Comparison of ENCODE assay signal across 18 mouse cellular contexts in genomic region chr13:98679230-98679629, GRCm38 (mm10). TPM values are rescaled to one million over a fixed set of nuclear protein-coding genes. Genes with fewer than 3 reads are reported as not detected.
"Had no signal": no experiment of that assay in that cellular context is flagged by ENCODE, and none has a peak within 500 bp of the region (broad histone marks: within the 10 kb centered on the region; RNA-seq: fewer than 3 reads in every experiment).

No protein-coding gene starts in this region.

- H3K4me1 ChIP-seq: liver, embryonic 12.5 days; midbrain, embryonic 12.5 days had no signal

- ATAC-seq: liver, embryonic 12.5 days; midbrain, embryonic 16.5 days had no signal

- H3K4me2 ChIP-seq: limb, embryonic 15.5 days; liver, embryonic 12.5 days; lung, embryonic 14.5 days; midbrain, embryonic 12.5 days; stomach, embryonic 15.5 days had no signal

- H3K27ac ChIP-seq: left cerebral cortex, adult 2 months; limb, embryonic 15.5 days; liver, embryonic 12.5 days; macrophage; midbrain, embryonic 12.5 days; stomach, embryonic 15.5 days had no signal

- H3K36me3 ChIP-seq: limb, embryonic 15.5 days; liver, embryonic 12.5 days; midbrain, embryonic 12.5 days; stomach, embryonic 15.5 days had no signal

- DNase-seq: lung, postnatal 14 days; right cerebral cortex, postnatal 14 days; thymus, postnatal 4 days had no signal

- H3K9me3 ChIP-seq: limb, embryonic 15.5 days; liver, embryonic 12.5 days; midbrain, embryonic 12.5 days; stomach, embryonic 15.5 days had no signal

- H3K4me3 ChIP-seq: left cerebral cortex, adult 2 months; limb, embryonic 15.5 days; liver, embryonic 12.5 days; midbrain, embryonic 12.5 days; stomach, embryonic 15.5 days had no signal

- H3K9ac ChIP-seq: limb, embryonic 15.5 days; liver, embryonic 12.5 days; lung, embryonic 14.5 days; midbrain, embryonic 12.5 days; stomach, embryonic 15.5 days had no signal

- H3K27me3 ChIP-seq: limb, embryonic 15.5 days; liver, embryonic 12.5 days; midbrain, embryonic 12.5 days; stomach, embryonic 15.5 days had no signal

RNA-seq across cellular contexts. Expression of gene Tmem171, which starts 15.4 kb away (rescaled TPM):
- total RNA-seq: megakaryocyte-erythroid progenitor cell, adult 5-6 weeks had no signal
- polyA plus RNA-seq: limb, embryonic 11.5 days; liver, embryonic 12.5 days; midbrain, embryonic 12.5 days; midbrain, embryonic 16.5 days; neural tube, embryonic 14.5 days had no signal

RNA-seq across cellular contexts. Expression of gene Tmem174, which starts 42.0 kb away (rescaled TPM):
- total RNA-seq: layer of hippocampus, postnatal 25 days; left cerebral cortex, postnatal 14 days; megakaryocyte-erythroid progenitor cell, adult 5-6 weeks had no signal
- polyA plus RNA-seq: limb, embryonic 11.5 days; limb, embryonic 15.5 days; liver, embryonic 12.5 days; liver, embryonic 16.5 days; macrophage; midbrain, embryonic 12.5 days; midbrain, embryonic 16.5 days; neural tube, embryonic 14.5 days; stomach, embryonic 15.5 days; thymus, postnatal 0 days had no signal
